10 mouse cellular contexts compared by ENCODE assay signal in genomic region chr2:173994301-173995073, GRCm38 (mm10).
A peak's percentile ranks its signal among the peaks of the same experiment; 100 is the strongest.
DNase-seq lines count a peak whose midpoint lies in the region; ATAC-seq and TF ChIP-seq lines count a peak whose summit lies in the region.
"Had no signal": no experiment of that assay in that cellular context is flagged by ENCODE, and none has a peak within 500 bp of the region (broad histone marks: within the 10 kb centered on the region; RNA-seq: fewer than 3 reads in every experiment).

No protein-coding gene starts in this region.

- no peaks in the 10 kb centered on the region for H3K36me3 ChIP-seq in forebrain, embryonic 11.5 days (ENCODE audit: control insufficient read depth, insufficient read depth, low read length)
- H3K36me3 ChIP-seq in kidney, adult 2 months (ENCODE audit: control insufficient read depth, insufficient read depth, low read length), result no peaks in the 10 kb centered on the region
- H3K36me3 ChIP-seq in midbrain, embryonic 11.5 days (ENCODE audit: control insufficient read depth, insufficient read depth, low read length), result no peaks in the 10 kb centered on the region

- no peak for TF ChIP-seq POLR2A in kidney, adult 2 months (IDR thresholded peaks at IDR 0.05; ENCODE audit: low read depth, low read length)

- H3K9ac ChIP-seq in forebrain, embryonic 11.5 days (ENCODE audit: low read length), result no peak overlapping the region
- H3K9ac ChIP-seq in midbrain, embryonic 11.5 days (ENCODE audit: low read length), result no peak overlapping the region

- no peak for TF ChIP-seq CTCF in kidney, adult 2 months (conservative IDR thresholded peaks at IDR 0.05; ENCODE audit: insufficient read depth, insufficient read length, low read depth, low read length)

- DNase-seq in embryo, embryonic 11 days, result peak; percentile 56
- peak; percentile 59 for DNase-seq in forebrain, embryonic 11.5 days (ENCODE audit: low spot score)
- DNase-seq in kidney, adult 2 months, result peak; percentile 48
- DNase-seq in midbrain, embryonic 11.5 days (ENCODE audit: low spot score, missing footprints), result peak; percentile 85
- DNase-seq in left cerebral cortex, postnatal 25 days (ENCODE audit: low spot score in 2 of 2), result no peak
- DNase-seq in thymus, adult 18-20 months, result no peak
- no peak for DNase-seq in spleen, adult 12 weeks (ENCODE audit: low spot score)
- DNase-seq in frontal cortex, postnatal 10 days (ENCODE audit: low spot score in 2 of 2), result no peak
- DNase-seq: adrenal gland, adult 8-10 months; lung, adult 18-20 months had no signal

- WGBS in forebrain, embryonic 11.5 days, result 40% methylated on average over 13 of the region's 13 CpGs
- 57% methylated on average over 13 of the region's 13 CpGs for WGBS in kidney, adult 2 months
- WGBS in midbrain, embryonic 11.5 days, result 48% methylated on average over 13 of the region's 13 CpGs

- intact Hi-C loops in left cerebral cortex, postnatal 25 days (cut with DNase I), result no loop called here

- no peak overlapping the region for H3K4me2 ChIP-seq in forebrain, embryonic 11.5 days (ENCODE audit: low read depth, low read length, severe bottlenecking)
- H3K4me2 ChIP-seq in midbrain, embryonic 11.5 days, result no peak overlapping the region

- H3K27me3 ChIP-seq in forebrain, embryonic 11.5 days (ENCODE audit: control insufficient read depth, insufficient read depth, low read length), result no peaks in the 10 kb centered on the region
- no peaks in the 10 kb centered on the region for H3K27me3 ChIP-seq in kidney, adult 2 months (replicated peaks; ENCODE audit: control insufficient read depth, insufficient read depth, low read length)
- H3K27me3 ChIP-seq in midbrain, embryonic 11.5 days (ENCODE audit: control insufficient read depth, insufficient read depth, low read length), result no peaks in the 10 kb centered on the region

- no peaks in the 10 kb centered on the region for H3K9me3 ChIP-seq in forebrain, embryonic 11.5 days (ENCODE audit: control insufficient read depth, low read length)
- H3K9me3 ChIP-seq in midbrain, embryonic 11.5 days (ENCODE audit: control insufficient read depth, low read length), result no peaks in the 10 kb centered on the region

- H3K4me3 ChIP-seq in forebrain, embryonic 11.5 days (ENCODE audit: low read depth, low read length), result no peak overlapping the region
- no peak overlapping the region for H3K4me3 ChIP-seq in kidney, adult 2 months (ENCODE audit: insufficient read depth, low read depth, low read length)
- H3K4me3 ChIP-seq in midbrain, embryonic 11.5 days (ENCODE audit: low read depth, low read length), result no peak overlapping the region

- ATAC-seq in forebrain, embryonic 11.5 days (replicated peaks; ENCODE audit: low FRiP score), result 0 out of 2 replicates have a peak, but pooled peaks have one; percentile 19
- peak; percentile 51; the same call in 1 of the 2 replicates for ATAC-seq in midbrain, embryonic 11.5 days (ENCODE audit: low FRiP score)

- H3K4me1 ChIP-seq in forebrain, embryonic 11.5 days (replicated peaks; ENCODE audit: control insufficient read depth, insufficient read depth, low read length), result peaks cover 1% of the 10 kb centered on the region; the same call in 1 of the 2 replicates
- peaks cover 8% of the 10 kb centered on the region for H3K4me1 ChIP-seq in kidney, adult 2 months (ENCODE audit: control insufficient read depth, insufficient read depth, low read length)
- H3K4me1 ChIP-seq in midbrain, embryonic 11.5 days (ENCODE audit: control insufficient read depth, insufficient read depth, low read length), result no peaks in the 10 kb centered on the region

- no peak overlapping the region for H3K27ac ChIP-seq in forebrain, embryonic 11.5 days (ENCODE audit: low read depth, low read length)
- no peak overlapping the region for H3K27ac ChIP-seq in kidney, adult 2 months (ENCODE audit: insufficient read depth, low read depth, low read length)
- H3K27ac ChIP-seq in midbrain, embryonic 11.5 days (ENCODE audit: low read depth, low read length), result no peak overlapping the region

Comparison
In these comparisons a context has a peak if more than half of its experiments do, and no peak if none do; other contexts are left out.
1. DNase-seq: peak in embryo, embryonic 11 days (single experiment), forebrain, embryonic 11.5 days (single experiment), kidney, adult 2 months (single experiment) and midbrain, embryonic 11.5 days (single experiment); none in left cerebral cortex, postnatal 25 days (0 of 2), thymus, adult 18-20 months (0 of 2), spleen, adult 12 weeks (single experiment) and frontal cortex, postnatal 10 days (0 of 2).